Mouse (Mus musculus) testis, adult 10 weeks (tissue): ENCODE data around the gene Gls. TPM values are rescaled to one million over a fixed set of nuclear protein-coding genes. Genes with fewer than 3 reads are reported as not detected.

Experiments used
- polyA plus RNA-seq: library from polyadenylated mRNA; stranded (reverse); fragments of 350-450 nt; fragmentation: Illumina TruSeq; extraction: RNeasy Lipid Tissue Mini Kit (QIAGEN cat#74804); gene quantifications from one replicate; pipeline ENCODE4 v1.2.3, GENCODE M21; 2014; ENCODE audit warnings: low read depth, low replicate concordance

The Gls gene
- polyA plus RNA-seq: 75.2 TPM

DNA sequence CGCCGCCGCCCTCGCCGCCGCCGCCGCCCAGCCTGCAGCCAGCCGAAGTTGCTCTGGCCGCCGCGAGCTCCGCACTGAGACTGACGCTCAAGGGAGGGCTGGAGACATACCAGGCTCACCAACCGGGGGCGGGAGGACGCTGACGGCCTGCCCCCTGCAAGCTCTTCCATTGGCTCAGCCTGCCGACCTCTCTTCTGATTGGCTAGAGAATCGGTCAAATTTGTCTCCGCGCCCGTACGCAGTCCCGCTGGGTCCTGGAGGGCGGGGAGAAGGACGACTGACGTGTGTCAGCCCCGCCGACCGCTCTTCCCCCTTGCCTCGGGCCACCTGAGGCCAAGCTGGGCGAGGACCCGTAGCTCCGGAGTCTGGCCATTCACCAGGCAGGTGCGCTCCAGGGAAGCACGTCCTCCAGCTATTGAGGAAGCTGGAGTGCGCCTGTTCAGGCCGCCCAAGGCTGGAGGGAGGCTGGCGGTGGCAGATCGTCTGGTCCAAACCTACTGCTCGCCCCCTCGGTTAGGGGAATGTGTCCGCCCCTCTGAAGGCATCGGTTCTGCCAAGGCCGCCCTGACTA lies at the start of gene Gls:
Gene Gls (minus strand): TSS at position 90 of the 571 bp plus-strand sequence.

DNA sequence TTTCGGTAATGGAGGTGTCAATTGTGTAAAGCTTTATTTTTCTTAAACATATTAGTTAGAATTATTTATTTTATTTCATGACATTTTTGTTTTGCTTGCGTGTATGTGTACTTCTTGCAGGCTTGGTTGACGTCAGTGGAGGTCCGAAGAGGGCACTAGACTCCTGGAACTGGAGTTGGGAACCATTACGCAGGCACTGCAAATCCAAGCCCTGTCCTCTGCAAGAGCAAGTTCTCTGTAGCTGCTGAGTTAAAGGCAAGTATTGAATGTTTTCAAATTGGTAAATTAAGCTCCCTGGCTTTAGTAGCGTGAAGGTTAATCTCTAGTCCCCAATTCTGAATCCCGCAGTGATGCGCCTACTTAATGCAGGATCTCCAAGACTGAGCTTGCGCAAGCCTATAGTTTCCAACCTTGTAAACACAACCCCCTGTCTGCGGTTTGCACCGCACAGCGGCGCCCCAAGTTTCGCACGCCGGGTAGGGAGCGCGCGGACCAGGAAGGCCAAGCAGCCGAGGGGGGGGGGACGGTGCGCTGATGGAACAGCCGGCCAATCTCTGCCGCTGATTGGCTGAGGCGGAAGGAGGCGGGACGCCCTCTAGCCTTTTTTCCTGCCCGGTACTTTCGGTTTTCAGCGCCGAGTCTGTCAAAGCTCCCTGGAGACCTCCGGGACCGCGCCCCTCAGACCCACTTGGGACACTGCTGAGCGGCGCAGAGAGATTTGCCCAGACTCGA lies 114.0 kb downstream of the Gls start, which contains the start of gene Stat1:
Gene Stat1 (plus strand): TSS at position 581 of the 732 bp plus-strand sequence.

Other genes starting within 250 kb of the Gls start
- gene Stat4, start 246.1 kb downstream of the Gls start, polyA plus RNA-seq: 671 TPM
- 18.0 TPM for gene Stat1, start 113.8 kb downstream of the Gls start, polyA plus RNA-seq